Mouse (Mus musculus) heart, postnatal 25 days (tissue): ENCODE measurements around the gene Creb5. TPM values are rescaled to one million over a fixed set of nuclear protein-coding genes. Genes with fewer than 3 reads are reported as not detected.

Experiments
- DNase-seq: peaks from one replicate; pipeline ENCODE4 v3.0.0; 2022; ENCODE audit warnings: low spot score
- intact Hi-C: fragments of 180-260 bp; cut with DNase I; formaldehyde crosslinking; loops from one replicate; pipeline ENCODE4 v1.15.1; 2025
- total RNA-seq, 2 experiments: library from RNA; stranded (reverse); gene quantifications; 2 replicates each; pipeline ENCODE4 v1.2.3; 2021

Gene Creb5
- total RNA-seq, 2 experiments from 2014 or later, result 9.3 to 10.9 TPM

DNA sequence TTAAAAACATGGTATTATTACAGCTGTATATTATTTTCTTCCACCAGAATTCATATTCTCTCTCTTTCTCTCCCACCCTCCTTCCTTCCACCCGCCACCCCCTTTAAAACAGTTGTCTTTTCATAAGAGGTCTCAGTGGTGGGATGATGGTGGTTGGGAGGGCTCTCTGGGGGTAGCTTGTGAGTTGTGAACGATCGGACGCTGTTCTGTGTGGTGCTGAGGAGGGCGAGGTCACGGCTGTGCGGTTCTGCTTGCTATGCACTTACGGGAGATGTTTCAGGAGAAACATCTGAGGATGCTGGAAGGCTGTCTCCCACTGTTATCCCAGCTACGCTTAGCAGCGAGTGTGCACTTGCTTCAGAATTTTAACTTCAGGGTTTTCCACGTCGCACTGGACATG, 287.0 kb downstream of the Creb5 start:
- intact Hi-C loops, result loop anchor here (2.0 to 5.0 kb wide), 2 partner anchors 15 to 287 kb away; partner anchors contain the start of gene Creb5
- no peak for DNase-seq

DNA sequence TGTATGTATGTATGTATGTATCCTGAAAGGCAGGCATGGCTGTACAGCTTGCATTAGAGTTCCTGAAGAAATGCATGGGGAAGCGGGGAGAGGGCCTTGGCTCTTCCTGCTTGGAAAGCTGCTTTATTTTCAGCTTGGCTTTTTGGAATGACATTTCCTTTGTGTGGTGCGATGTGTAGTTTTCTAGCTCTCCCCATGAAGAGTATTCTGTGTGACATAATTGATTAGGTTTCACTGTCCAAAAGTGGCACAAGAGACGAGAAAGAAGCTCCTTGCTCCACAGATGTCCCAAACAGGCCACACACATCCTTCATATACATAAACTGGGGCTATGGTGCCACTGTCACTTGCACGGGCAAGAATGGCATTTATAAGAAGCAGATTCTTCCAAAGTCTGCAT, 288.1 kb downstream of the Creb5 start:
- no peak for DNase-seq
- intact Hi-C loops, result loop anchor here (2.0 kb wide), 1 partner anchor 14 kb away; no protein-coding TSS in a partner anchor

DNA sequence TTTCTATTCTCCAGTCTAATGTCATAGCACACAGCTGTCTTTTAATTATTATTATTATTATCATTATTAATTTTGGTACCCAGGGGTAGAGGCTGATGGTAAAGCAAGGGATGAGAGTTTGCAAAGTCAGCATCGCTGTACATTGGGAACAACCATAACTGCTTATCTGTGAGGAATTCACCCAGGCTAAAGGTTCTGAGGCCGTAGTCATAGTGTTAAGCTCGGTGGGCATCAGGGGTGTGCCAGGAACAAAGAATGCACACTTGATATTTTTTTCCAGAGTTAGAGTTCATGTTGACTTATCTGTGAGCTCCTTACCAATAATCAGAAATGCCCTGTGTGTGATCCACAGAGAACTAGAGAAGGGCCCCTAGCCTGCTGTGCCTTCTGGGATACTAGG, 288.8 kb downstream of the Creb5 start:
- no peak for DNase-seq
- intact Hi-C loops, result loop anchor here (2.0 kb wide), 1 partner anchor 13 kb away; no protein-coding TSS in a partner anchor

DNA sequence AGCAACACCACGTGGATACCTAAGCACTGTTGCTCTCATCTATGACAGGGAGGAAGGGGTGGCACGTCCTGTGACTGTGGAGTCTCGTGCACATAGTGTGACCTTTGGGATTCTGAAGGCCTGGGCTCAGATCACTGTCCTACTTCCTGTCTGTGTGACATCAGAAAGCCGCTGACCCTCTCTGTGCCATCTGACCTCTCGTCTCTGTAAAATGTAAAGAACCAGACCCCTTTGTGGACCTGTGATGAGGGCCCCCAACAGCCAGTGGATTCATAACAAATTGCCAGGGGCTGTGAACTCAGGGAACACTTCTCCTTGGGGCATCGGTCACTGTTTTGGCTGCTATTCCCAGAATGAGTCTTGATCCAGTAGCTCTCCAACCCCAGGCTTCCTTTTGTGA, 289.8 kb downstream of the Creb5 start:
- no peak for DNase-seq
- intact Hi-C loops, result no loop called here

DNA sequence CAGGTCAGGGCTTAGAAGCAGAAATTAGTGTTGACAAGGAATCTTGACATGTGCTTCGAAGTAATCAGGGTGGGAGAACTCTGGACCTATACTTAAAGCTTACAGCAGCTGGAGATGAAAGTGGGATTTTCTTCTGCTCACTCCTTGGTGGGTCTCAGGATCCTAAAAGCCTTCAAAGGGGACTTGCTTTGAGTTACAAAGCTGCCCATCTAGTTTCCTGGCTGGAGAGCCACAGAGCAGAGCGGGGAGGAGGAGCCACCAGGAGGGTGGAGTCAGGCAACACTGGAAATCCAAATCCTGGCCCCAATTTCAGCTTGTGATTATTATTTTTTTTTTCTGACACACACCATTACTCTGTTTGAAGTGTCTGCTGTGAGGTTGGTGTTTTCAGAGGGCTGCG, 290.7 kb downstream of the Creb5 start:
- intact Hi-C loops, result no loop called here
- no peak for DNase-seq

DNA sequence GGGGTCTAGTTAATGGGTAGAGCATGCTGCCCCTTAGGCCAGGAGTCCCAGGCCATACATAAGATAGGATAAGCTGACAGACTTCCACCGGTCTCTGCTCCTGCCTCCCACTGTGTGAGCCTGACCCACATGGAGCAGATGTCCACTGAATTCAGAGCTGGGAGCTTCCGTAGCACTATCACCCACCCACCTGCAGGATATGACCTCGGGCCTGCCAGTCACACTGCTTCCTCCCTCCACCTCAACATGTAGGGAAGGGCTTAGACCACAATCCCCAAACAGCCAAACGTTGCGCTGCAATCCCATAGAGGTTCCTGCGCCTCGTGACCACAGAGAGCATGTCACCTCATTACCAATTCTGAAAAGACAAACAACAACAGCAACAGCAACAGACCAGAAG, 293.3 kb downstream of the Creb5 start:
- DNase-seq, result no peak
- intact Hi-C loops, result no loop called here

DNA sequence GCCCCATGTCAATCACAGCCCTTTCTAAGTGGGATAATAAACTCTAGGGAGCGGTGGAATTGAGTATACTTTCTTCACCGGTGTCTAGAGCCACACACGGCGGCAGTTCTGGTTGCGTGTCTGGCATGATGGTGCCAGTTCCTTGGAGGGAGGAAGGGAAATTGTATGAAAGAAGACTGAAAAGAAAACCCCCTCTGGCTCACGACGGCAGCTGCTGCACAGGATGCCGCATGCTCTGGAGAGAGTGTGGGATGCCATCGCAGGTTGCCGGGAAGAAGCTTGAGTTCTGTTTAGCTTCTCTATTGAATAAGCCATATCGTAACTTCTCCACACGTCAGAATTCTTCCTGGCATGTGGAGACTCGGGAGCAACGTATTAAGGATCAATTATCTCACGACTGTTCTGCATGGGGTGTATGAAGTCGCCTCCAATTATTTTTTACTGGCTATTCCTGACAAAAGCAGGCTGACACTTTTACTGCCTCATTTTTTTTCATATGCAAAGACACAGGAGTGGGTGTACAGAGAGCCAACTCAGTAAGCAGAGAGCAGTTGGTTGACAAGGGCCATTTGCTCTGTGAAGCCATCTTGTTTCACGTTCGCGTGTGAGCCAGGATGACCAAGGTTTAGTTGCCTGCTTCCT, 296.3 kb downstream of the Creb5 start:
- no peak for DNase-seq
- intact Hi-C loops, result no loop called here

DNA sequence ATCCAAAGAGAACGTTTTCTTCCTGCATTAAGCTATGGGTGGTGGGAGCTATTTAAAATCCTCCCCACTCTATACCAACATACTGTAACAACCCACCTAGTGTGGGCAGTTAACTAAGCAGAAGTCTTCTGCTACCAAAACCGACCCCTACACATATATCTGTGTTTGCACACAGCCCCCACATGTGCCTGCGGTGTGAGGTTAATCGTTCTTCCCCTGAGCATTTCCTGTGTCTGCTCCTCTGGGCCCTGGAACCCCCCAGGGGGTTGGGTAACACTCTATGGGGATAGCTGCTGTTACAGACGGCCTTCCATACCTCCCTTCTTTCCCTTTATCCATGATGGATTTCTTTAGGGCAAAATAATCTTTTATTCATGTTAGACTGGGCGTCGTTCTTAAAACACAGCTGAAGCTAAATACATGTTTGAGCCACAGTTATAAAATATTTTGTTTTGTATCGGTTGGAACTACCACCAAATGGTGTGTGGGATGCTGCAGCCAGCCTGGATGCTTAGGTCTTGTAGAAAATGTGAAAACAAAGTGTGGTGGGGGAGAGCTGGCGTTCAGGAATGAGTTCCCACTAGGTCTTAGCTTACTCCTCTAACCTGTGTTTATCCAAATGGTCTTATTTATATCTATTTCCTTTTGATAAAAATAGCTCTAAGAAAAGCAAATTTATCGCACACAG, 297.8 kb downstream of the Creb5 start:
- no peak for DNase-seq
- intact Hi-C loops, result no loop called here

DNA sequence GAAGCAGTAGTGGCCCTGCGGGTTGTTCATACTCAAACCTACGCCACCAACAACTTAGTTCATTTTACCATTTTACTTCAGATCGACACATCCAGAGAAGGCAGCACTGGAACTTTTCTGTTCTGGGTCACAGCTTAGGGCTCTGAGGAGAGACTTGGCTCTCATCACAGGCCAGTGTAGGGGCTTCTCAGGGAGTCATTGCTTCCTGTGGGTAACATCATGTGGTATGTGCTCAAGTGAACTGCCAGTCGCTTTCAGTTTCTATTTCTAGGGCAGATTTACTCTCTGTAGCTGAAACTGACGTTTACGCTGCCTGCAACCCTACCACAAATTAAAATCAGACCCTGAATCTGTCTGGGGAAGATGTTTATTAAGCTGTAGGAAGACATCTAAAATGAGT, 302.7 kb downstream of the Creb5 start:
- no peak for DNase-seq
- intact Hi-C loops, result loop anchor here (2.0 kb wide), 1 partner anchor 15 kb away; no protein-coding TSS in a partner anchor

DNA sequence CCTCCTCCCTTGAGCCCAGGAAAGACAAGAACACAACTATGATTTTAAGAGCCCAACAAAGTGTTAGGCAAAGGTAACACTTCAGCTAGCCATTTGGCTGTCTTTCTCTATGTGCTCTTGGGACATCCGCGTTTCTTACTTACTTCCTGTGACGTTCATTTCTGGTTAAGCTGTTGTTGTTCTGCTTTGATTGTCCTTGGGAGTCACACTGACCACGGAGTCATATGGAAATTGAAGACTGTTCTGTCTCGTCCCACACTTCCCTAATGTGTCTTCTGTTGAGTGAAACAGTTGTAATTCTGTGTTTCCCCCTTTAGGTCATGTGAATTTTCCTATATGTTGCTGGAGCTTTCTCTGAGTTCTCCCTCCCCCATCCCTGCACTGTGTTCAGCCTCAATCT, 305.2 kb downstream of the Creb5 start:
- intact Hi-C loops, result no loop called here
- no peak for DNase-seq

DNA sequence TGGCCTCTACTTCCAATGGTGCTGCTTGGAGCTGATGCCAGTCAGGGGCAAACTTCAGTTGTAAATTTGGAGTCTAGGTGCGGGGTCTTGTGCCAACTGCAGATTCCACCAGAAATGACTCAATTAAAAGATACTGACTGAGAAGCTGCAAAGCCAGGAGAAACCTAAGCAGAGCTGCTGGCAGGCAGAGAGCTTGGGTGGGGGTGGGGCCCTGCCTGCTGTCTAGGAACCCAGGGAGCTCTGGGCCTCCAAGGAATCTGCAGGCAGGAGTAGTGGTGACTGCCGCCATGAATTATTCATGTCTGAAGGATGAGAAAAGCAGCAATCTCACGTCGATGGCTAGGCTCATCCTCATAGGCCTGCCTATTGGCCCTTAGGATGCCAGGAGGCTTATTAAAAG, 306.5 kb downstream of the Creb5 start:
- DNase-seq, result no peak
- intact Hi-C loops, result no loop called here

DNA sequence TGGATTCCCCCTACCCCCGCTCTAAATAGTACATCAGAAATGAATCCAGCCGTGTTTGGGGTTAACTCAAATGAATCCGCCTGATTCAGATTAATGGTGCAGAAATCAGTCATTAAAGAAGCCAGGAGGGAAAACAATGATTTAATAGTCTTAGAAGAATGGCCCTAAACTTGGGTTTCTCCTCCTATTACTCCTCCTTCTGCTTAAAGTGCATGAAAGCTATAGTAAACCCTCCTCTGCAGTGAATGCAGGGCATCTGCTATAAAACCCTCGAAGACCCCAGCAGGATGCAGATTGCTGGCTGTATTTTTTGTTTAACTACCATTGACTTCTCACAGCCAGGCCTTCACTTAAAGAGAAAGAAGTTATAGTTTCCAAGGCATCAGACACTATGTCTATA, 307.2 kb downstream of the Creb5 start:
- no peak for DNase-seq
- intact Hi-C loops, result no loop called here

DNA sequence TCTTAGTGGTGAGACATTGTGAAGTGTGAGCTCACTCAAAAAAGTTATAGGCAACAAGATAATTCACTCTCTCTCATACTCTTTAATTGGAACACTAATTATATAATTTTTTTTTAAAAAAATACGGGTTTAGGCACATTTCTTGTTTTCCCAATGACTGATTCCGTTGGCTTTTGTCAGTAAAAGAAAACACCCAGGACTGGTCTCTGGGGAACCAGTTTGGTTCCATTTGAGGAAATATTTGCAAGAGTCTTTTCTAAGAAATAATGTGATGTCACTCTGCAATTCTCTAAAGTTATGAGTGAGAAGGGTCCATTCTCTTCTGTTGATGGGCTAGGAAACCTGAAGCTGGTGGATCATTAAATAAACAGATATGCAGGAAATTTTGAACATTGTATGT, 309.3 kb downstream of the Creb5 start:
- intact Hi-C loops, result no loop called here
- no peak for DNase-seq

DNA sequence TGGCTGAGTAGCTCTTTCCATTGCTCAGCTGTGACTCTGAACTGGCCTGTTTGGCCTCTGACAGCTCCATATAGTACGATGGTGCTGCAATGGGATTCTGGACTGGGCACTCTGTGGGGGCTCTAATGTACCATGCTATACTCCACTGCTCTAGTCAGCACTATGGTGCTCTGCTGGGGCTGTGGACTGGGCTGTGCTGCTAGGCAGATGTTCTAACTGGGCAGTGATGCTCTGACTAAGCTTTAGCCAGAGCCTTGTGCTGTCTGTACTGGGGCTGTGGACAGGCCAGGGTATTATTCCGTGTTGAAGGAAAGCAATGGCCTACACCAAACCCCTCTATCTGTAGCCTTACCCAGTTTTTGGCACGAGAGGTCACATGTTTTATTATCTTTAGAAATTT, 316.0 kb downstream of the Creb5 start:
- DNase-seq, result no peak
- intact Hi-C loops, result no loop called here

DNA sequence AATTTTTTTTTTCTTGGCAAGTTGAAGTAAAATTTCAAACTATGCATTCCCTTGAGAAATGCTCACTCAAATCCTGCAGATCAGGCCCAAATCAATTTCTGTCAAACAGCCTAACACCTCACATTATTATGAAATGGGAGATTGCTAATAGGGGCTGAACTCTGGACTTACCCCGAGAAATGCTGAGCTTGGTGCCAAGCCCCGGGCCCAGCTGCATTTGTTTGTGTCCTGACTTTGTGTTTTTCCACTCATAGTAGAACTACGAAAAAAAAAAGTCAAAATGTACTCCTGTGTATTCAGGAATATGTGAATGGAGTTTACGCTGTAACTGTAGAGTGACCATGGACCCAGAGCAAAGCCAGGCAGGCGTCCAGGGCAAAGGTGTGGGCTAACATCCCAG, 316.6 kb downstream of the Creb5 start:
- DNase-seq, result peak; percentile 25
- intact Hi-C loops, result no loop called here

DNA sequence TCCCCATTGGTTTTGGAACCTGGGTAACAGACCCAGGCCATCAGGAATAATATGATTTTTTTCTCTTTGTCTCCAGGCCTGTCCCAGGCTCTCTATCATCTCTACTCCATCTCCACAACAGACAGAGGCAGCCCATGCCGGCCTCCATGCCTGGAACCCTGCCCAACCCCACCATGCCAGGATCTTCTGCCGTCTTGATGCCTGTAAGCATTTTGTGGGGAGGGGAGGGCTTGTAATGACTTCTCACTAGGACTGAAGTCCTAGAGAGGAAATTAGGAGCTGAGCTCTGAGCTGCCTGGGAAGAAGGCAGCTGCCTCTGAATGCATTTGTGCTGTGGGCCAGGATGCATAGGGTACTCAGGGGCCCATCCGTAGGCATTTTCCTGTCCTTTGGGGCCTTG, 317.3 kb downstream of the Creb5 start:
- no peak for DNase-seq

DNA sequence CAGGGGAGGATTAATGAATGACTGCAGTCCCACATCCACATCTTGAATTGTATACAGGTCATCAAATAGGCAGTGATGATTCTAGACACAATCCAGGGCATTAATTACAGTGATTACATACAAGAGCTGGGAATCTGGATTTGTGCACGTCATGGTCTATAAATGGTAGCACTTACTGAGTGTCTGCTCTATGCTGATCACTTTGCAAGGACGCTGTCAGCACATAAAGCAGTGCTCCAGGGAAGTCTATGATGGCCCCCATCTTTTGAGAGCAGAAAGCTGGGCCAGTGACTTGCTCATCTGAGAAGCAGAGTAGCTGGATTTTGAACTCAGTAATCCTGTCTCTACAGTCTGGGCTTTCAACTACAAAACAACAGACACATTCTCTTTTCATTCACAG, 318.1 kb downstream of the Creb5 start:
- DNase-seq, result no peak

More for the DNA sequence above, 317.3 kb downstream of the Creb5 start:
- intact Hi-C loops, result no loop called here

DNA sequence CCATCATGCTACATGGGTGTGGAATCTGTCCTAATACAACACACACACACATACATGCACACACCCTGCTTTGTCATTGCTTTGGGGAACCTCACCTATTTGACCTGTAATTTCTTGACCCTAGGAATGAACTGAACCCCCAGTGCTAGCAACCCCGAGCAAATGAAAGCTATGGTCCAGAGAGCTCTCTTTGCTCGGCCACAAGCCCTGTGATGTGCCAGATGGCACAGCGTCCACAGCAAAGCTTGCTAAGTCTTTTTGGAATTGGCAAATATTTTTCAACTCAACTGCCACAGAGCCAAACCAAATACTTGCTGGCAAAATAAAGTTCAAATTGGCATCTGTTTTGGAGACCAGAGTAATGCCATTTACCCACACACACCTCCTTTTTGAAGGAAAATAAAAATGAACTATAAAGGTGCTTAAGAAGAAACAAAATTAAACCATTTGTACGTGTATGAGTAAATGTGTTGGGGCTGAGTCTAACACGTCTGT, 324.4 kb downstream of the Creb5 start:
- DNase-seq, result no peak
- intact Hi-C loops, result no loop called here

More for the DNA sequence above, 318.1 kb downstream of the Creb5 start:
- intact Hi-C loops, result no loop called here

DNA sequence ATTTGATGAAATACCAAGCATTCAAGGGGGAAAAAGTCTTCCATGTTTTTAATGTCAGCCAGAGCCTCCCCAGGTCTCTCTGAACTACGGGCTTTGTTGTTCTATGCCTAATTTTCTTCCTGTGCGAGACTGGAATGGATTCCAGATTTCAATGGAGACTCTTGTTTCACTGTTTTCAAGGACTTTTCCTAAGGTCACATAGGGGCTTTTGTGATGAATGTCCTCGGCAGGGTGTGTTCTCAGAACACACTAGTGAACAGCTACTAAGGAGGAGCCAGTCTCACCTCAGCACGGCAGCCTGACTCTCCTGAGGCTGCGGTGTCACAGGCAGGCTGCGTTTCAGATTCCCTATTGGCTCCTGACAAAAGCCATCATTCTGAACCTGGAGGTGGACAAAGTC, 325.6 kb downstream of the Creb5 start:
- intact Hi-C loops, result no loop called here

DNA sequence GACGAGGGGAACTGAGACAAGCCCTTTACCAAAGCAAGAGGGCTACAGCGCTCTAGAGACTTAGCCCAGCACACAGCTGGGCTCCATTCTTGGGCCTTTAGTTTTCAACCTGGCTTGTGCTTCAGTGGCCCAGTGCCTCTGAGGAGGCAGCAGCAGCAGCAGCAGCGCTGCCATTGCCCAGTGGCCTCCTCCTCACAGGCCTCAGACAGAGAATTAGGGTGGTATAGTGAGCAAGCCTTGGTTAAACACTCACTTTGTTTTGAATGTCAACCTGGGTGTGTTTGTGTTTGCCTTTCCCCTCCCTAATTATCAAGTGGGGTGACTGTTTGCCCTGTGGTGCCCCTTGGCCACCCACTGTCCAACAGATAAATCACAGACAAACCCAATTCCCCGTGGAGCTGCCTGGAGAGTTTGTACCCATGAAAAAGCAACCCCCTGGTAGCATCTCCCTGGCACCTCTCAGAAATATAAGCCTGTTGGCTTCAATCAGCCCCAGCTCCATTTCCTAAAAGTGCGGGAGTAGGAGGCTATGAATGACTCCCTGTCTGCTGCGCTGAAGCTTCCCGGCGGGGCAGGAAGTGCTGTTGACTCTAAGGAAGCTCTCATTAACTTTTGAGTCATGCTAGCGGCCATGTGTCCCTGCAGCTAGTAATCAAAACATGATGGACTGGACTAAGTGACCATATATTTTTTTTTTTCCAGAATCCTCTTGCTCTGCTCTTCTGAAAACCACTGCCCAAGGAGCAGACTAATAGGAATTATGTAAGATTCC, 328.6 kb downstream of the Creb5 start:
- no peak for DNase-seq
- intact Hi-C loops, result no loop called here

More for the DNA sequence above, 325.6 kb downstream of the Creb5 start:
- no peak for DNase-seq

DNA sequence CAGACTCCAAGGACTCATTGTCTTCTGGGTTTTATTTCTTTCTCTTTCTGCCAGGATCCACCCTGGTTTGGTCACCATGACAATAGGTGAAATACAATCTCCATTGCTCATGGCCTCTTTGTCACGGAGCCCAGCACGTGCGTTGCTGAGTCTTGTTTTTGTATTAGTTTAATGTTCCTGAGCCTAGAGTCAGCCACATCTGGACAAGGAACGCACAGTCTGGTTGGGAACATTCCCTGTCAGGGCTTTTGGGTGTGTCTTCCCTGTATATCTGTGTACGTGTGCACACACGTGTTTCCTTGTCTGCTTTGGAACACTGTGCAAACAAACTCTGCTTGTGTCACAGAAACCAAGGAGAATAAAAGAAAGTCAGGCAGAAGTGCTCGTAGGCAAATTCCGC, 331.1 kb downstream of the Creb5 start:
- DNase-seq, result peak; percentile 44
- intact Hi-C loops, result no loop called here
